Mouse (Mus musculus) kidney, embryonic 14.5 days (tissue): ENCODE measurements around the gene Mttp. TPM values are rescaled to one million over a fixed set of nuclear protein-coding genes. Genes with fewer than 3 reads are reported as not detected.

Experiments used
- ATAC-seq: fragments of 200-750 bp; cut with Nextera tagmentation; 2 replicates; pipeline ENCODE4 v1.8.0; 2017; ENCODE audit warnings: moderate number of reproducible peaks, mild to moderate bottlenecking, moderate TSS enrichment, moderate library complexity; ENCODE audit not compliant: low FRiP score, low TSS enrichment
- H3K27ac ChIP-seq: fragments of 300-500 bp; sonication (generic); 2 replicates; pipeline ENCODE4 v1.5.1; 2014; ENCODE audit warnings: low read depth, mild to moderate bottlenecking, low read length, moderate library complexity, mixed read lengths
- H3K27me3 ChIP-seq: fragments of 300-500 bp; sonication (generic); 2 replicates; pipeline ENCODE4 v1.6.1; 2014; ENCODE audit warnings: mild to moderate bottlenecking, low read length; ENCODE audit not compliant: control insufficient read depth, insufficient read depth
- H3K36me3 ChIP-seq: fragments of 300-500 bp; sonication (generic); 2 replicates; pipeline ENCODE4 v1.6.1; 2014; ENCODE audit warnings: low read length, mixed read lengths; ENCODE audit not compliant: control insufficient read depth, insufficient read depth
- H3K4me1 ChIP-seq: fragments of 300-500 bp; sonication (generic); 2 replicates; pipeline ENCODE4 v1.6.1; 2014; ENCODE audit warnings: low read length, mixed read lengths; ENCODE audit not compliant: control insufficient read depth, insufficient read depth
- H3K4me2 ChIP-seq: fragments of 300-500 bp; sonication (generic); replicated peaks from 2 replicates; pipeline ENCODE4 v1.6.1; 2014; ENCODE audit warnings: low read depth, mild to moderate bottlenecking, low read length
- H3K4me3 ChIP-seq: fragments of 300-500 bp; sonication (generic); 2 replicates; pipeline ENCODE4 v1.5.1; 2014; ENCODE audit warnings: mild to moderate bottlenecking, low read length
- H3K9ac ChIP-seq: fragments of 300-500 bp; sonication (generic); 2 replicates; pipeline ENCODE4 v1.6.1; 2014; ENCODE audit warnings: low read depth, mild to moderate bottlenecking, low read length, moderate library complexity
- H3K9me3 ChIP-seq: fragments of 300-500 bp; sonication (generic); 2 replicates; pipeline ENCODE4 v1.6.1; 2016; ENCODE audit warnings: low read length; ENCODE audit not compliant: control insufficient read depth
- WGBS: fragments of 180-500 bp; shearing (Covaris S2); extraction: QIAGEN DNeasy Blood & Tissue Kit; methylation state at CpG from one replicate; pipeline ENCODE4 v1.1.7; 2014; 5-methylcytosine and 5-hydroxymethylcytosine counted together
- polyA plus RNA-seq: library from polyadenylated mRNA; unstranded; fragments of >200 nt; fragmentation: Nextera tagmentation; extraction: Ambion mirVana; gene quantifications from 2 replicates; pipeline ENCODE4 v1.2.1, GENCODE M21; 2014

Gene Mttp
- polyA plus RNA-seq, 1 experiment from 2014 or later, result 7.6 TPM

DNA sequence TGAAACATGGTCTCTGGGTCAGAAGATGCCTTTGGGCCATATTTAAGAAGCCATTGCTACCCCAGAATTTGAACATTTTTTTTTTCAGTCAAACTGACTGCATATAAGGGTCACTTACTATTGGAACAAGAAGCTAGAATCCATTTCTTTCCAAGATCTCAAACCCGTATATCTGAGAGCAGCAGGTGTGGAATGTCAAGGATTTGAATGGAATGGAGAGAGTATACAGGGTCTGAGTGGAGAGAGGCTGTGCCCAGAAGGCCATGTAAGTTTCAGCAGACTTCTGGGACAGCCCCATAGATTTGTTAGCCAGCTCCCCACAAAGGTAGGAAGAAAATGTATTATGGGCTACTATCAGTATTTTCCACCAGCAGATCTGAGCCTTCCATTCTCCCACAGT is 66.1 kb downstream of the Mttp start:
- Histone ChIP-seq H3K4me2 (no peak overlapping the region), H3K9me3 (no peaks in the 10 kb centered on the region), H3K9ac (no peak overlapping the region), H3K36me3 (no peaks in the 10 kb centered on the region), H3K27me3 (no peaks in the 10 kb centered on the region), H3K27ac (no peak overlapping the region), H3K4me1 (no peaks in the 10 kb centered on the region), H3K4me3 (no peak overlapping the region)
- 71% methylated on average over 1 of the region's 1 CpGs for WGBS
- no peak for ATAC-seq

DNA sequence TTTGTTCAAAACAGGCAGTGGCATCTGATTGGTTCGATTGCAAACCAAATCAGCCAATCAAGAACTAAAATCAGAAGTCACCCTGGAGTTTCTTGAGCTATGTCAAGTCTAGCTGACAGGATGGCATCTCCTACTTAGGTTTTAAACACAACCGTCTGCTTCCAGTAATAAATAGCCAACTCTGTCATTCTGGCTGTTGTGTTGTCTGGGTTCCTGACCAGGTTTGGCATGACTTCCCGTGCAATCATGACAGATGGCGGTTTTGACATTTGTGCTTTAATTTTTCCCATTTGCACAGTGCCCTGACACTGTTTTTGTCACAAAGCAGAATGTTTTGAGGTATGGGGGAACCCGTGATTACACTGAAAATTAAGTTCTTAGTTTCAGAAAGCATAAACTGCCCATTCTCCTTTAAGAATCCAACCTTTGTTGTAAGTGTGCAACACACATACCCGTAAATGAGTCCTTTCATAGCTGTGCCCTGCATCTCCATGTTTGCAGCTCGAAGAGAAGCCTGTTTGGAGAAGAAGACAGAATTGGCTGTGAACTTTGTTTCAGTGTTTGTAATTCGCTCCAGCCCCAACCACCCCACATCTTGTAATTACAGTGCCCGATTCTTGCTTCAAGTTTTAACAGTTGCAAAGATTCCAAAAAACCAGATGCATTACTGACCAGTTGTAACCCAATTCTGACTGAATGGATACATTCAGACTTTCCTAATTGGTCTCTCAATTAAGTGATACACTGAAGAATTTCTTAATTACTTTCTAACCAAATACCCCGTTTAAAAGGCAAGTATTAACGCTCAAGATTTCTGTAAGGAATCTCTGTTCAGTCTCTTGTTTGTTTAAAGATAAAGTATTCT is 67.1 kb downstream of the Mttp start:
- H3K27me3 ChIP-seq, result no peaks in the 10 kb centered on the region

DNA sequence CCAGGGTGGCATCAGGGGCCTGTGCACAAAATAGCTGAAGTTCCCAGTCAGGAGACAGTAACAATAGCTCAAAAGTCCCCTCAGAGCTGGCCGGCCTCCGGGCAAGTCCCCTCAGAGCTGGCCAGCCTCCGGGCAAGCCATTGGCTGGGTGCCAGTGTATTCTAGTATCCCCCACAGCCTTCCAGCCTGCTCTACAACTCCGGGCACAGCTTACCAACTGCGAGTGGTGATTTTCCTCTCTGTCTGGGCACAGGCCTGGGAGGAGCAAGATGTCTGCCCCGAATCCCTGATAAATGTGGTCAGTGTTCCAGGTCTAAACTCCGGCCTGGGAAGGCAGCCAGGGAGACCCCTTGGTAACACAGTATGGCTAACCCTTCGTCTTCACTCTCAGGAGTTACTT is 69.6 kb downstream of the Mttp start:
- no peaks in the 10 kb centered on the region for H3K27me3 ChIP-seq
- H3K36me3 ChIP-seq, result no peaks in the 10 kb centered on the region
- H3K4me1 ChIP-seq, result peaks cover 4% of the 10 kb centered on the region; the same call in 1 of the 2 replicates
- H3K27ac ChIP-seq, result no peak overlapping the region
- no peaks in the 10 kb centered on the region for H3K9me3 ChIP-seq
- no peak overlapping the region for H3K4me2 ChIP-seq
- no peak overlapping the region for H3K9ac ChIP-seq
- no peak overlapping the region for H3K4me3 ChIP-seq
- ATAC-seq, result no peak
- WGBS, result 78% methylated on average over 8 of the region's 8 CpGs

More for the DNA sequence above, 67.1 kb downstream of the Mttp start:
- Histone ChIP-seq H3K9me3 (no peaks in the 10 kb centered on the region), H3K9ac (no peak overlapping the region), H3K4me1 (no peaks in the 10 kb centered on the region), H3K36me3 (no peaks in the 10 kb centered on the region), H3K4me3 (no peak overlapping the region), H3K4me2 (no peak overlapping the region), H3K27ac (no peak overlapping the region)
- WGBS, result 82% methylated on average over 11 of the region's 11 CpGs
- ATAC-seq, result no peak

DNA sequence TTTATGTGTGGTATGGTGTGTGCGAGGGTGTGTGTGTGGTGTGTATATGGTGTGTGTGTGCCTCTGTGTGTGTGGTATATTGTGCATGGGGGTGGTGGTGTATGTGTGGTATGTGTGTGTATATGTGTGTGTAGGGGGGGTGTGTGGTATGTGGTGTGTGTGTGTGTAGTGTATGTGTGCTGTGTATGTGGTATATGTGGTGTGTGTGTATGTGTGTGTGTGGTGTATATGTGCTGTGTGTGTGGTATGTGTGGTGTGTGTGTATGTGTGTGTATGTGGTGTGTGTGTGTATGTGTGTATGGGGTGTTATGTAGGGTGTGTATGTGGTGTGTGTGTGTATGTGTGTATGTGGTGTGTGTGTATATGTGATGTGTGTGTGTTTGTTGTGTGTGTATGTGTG is 70.6 kb downstream of the Mttp start:
- Histone ChIP-seq H3K4me1 (peaks cover 9% of the 10 kb centered on the region; the same call in 1 of the 2 replicates), H3K9me3 (no peaks in the 10 kb centered on the region), H3K9ac (no peak overlapping the region), H3K4me3 (no peak overlapping the region), H3K27ac (no peak overlapping the region), H3K36me3 (no peaks in the 10 kb centered on the region), H3K27me3 (no peaks in the 10 kb centered on the region), H3K4me2 (no peak overlapping the region)
- WGBS, result 100% methylated on average over 1 of the region's 1 CpGs
- no peak for ATAC-seq

DNA sequence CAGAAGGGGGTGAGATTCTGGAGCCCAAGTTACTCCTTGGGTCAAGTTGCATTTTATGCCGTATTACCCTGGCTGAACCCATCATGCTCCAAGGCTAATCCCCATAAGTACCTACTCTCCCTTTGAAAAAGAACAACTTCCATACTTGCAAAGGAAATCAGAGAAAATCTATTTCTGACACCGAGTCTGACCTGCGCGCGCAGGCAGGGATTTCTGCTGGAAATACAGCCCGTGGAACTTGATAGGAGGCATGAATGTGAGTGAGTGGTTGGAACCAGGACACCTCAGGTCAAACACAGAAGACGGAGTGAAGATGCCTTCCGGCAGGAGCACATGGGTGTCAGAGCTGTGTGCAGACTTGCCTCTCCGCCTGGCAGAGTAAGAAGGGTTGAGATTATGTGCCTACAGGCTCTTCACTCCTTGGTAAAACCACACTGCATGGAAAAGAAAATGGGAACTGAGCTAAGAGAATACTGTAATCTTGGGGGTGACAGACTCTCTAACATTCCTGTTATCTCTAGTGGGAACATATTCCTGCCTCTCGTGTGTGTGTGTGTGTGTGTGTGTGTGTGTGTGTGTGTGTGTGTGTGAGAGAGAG is 73.2 kb downstream of the Mttp start:
- Histone ChIP-seq H3K4me3 (no peak overlapping the region), H3K36me3 (no peaks in the 10 kb centered on the region), H3K27me3 (no peaks in the 10 kb centered on the region), H3K4me2 (no peak overlapping the region), H3K9ac (no peak overlapping the region), H3K9me3 (no peaks in the 10 kb centered on the region), H3K4me1 (peaks cover 9% of the 10 kb centered on the region), H3K27ac (no peak overlapping the region)
- ATAC-seq, result no peak
- WGBS, result 81% methylated on average over 10 of the region's 10 CpGs

DNA sequence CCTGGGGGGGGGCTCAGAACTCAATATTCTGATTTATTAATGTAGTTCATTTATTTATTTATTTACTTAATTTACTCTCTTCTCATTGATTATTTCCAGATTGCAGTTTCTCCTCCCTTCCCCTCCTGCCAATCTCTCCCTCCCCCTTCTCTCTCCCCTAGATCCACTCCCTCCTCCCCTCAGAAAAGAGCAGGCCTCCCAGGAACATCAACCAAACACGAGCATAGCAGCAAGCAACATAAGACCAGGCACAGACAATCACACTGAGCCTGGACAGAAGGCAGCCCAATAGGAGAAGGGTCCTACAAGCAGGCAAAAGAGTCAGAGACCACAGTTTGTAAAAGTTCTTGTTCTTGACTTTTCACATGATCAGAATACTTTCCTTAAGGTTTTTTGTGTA is 73.8 kb downstream of the Mttp start:
- Histone ChIP-seq H3K36me3 (no peaks in the 10 kb centered on the region), H3K4me3 (no peak overlapping the region), H3K9ac (no peak overlapping the region), H3K27me3 (no peaks in the 10 kb centered on the region), H3K27ac (no peak overlapping the region), H3K9me3 (no peaks in the 10 kb centered on the region), H3K4me1 (peaks cover 15% of the 10 kb centered on the region), H3K4me2 (no peak overlapping the region)
- 22% methylated on average over 1 of the region's 1 CpGs for WGBS
- no peak for ATAC-seq

DNA sequence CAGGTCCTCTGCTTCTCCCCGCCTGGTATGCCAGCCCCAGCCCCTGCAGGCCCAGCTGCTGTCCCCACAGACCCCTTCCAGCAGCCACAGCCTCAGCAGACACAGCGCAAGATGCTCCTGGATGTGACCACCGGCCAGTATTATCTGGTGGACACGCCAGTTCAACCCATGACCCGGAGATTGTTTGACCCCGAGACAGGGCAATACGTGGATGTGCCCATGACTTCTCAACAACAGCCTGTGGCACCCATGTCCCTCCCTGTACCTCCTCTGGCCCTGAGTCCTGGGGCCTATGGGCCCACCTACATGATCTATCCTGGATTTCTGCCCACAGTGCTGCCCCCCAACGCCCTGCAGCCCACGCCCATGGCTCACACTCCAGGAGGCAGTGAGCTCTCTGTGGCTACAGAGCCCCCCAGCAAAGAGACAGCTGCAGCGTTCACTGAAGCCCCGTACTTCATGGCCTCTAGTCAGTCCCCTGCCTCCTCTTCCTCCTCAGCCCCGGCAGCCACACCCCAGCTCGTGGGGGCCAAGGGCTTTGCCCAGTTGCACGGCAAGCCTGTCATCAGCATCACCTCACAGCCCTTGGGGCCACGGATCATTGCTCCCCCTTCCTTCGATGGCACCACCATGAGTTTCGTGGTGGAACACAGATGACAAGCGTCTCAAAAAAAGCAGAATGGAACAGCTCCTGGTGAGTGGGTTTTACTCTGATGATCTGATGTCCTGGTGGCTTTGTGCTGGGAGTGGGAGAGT is 74.8 kb downstream of the Mttp start:
- H3K9ac ChIP-seq, result no peak overlapping the region
- H3K36me3 ChIP-seq, result no peaks in the 10 kb centered on the region
- no peaks in the 10 kb centered on the region for H3K9me3 ChIP-seq
- peaks cover 25% of the 10 kb centered on the region for H3K4me1 ChIP-seq
- WGBS, result 66% methylated on average over 18 of the region's 18 CpGs
- no peak overlapping the region for H3K27ac ChIP-seq
- H3K4me3 ChIP-seq, result no peak overlapping the region
- no peak for ATAC-seq
- H3K27me3 ChIP-seq, result no peaks in the 10 kb centered on the region
- H3K4me2 ChIP-seq, result no peak overlapping the region

DNA sequence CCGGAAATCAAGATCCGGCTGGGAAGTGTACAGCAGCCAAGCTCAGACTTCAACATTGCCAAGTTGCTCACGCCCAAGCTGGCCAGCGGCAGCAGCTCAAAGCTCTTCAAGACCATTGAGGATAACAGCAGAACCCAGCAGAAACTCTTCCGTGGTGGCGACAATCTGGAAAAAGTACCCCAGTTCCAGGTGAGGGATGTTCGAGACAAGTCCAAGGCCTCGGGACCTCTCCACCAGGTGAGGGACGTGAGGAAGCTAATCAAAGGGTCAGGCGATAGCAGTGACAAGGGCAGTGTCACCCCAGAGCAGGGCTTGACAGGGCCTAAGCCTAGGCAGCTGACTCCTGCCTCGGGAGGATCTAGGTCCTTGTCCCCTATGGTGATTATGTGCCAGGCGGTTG is 76.7 kb downstream of the Mttp start:
- Histone ChIP-seq H3K27me3 (no peaks in the 10 kb centered on the region), H3K36me3 (no peaks in the 10 kb centered on the region), H3K9me3 (no peaks in the 10 kb centered on the region), H3K9ac (no peak overlapping the region), H3K27ac (no peak overlapping the region), H3K4me3 (no peak overlapping the region), H3K4me2 (no peak overlapping the region), H3K4me1 (peaks cover 35% of the 10 kb centered on the region)
- ATAC-seq, result no peak
- 92% methylated on average over 12 of the region's 12 CpGs for WGBS

DNA sequence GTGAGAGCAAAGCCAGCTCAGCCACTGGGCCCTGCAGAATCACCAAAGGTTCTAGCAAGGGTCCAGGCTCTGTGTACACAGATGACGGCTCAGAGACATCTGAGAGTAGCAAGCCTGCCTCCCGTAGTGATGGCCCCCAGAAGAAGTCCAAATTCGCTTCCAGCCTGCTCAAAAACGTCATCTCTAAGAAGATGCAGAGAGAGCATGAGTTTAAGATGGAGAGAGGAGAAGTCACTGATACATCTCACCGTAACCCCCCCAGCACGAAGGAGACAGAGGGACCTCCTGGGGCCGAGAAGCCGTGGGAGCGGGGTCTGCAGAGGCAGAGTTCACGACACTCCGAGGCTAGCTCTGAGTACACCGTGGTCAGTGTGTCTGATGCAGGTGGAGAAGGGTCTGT is 77.5 kb downstream of the Mttp start, which contains the start of gene Gm5105:
Gene Gm5105 (minus strand): TSS at position 101 of the 400 bp plus-strand sequence.
- no peak within 1 kb of the TSS for H3K27ac ChIP-seq
- no peak within 1 kb of the TSS for H3K9ac ChIP-seq
- no peaks in the 10 kb centered on the region for H3K36me3 ChIP-seq
- H3K27me3 ChIP-seq, result no peaks in the 10 kb centered on the region
- no peak for ATAC-seq
- H3K4me1 ChIP-seq, result peaks cover 35% of the 10 kb centered on the region
- H3K4me3 ChIP-seq, result no peak within 1 kb of the TSS
- peak within 1 kb of the TSS; percentile 33 for H3K4me2 ChIP-seq
- no peaks in the 10 kb centered on the region for H3K9me3 ChIP-seq
- 91% methylated on average over 12 of the region's 12 CpGs for WGBS
